Mouse (Mus musculus) cerebellum, postnatal 4 days (tissue): ENCODE measurements around the gene Zfp110.
"Not testable (repeated sequence)": the region's sequence is repeated elsewhere in the genome, so short reads cannot be mapped to it uniquely, and the experiment has no call there.

ENCODE experiments used
- DNase-seq, 2 experiments: peaks; one replicate each; pipeline ENCODE4 v3.0.0; 2022; ENCODE audit warnings: low spot score in 2 of 2, mixed read lengths in 1 of 2

Gene Zfp110

GRCm38 (mm10) chr7:12834162-12835120, at the start of gene Zfp110:
Gene Zfp110 (plus strand): TSS chr7:12834761.
- DNase-seq, result peak; percentile 54 to 79

DNA sequence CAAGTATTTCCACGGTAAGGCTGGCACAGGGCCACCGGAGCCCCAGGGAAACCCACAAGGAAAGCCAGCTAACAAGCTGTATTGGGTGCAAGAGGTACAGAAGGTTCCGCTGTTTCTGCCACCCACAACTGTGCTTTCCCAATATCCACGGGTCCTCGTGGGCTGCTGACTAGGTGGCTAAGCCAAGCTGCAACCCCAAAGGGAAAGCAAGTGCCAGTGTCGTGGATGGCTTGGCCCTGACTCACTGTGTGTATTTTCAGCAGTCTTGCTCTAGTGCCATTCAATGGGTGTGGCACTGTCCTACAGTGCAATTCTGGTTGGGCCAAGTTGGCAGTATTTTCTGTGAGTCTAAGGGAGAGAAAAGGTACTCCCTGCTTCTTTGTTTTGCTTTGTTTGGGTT, 47.2 kb upstream of the Zfp110 start:
- no peak for DNase-seq

GRCm38 (mm10) chr7:12788025-12788424, 46.5 kb upstream of the Zfp110 start:
- DNase-seq, result no peak

- DNase-seq, result not testable (repeated sequence)
These were observed 41.9 kb upstream of the Zfp110 start for GRCm38 (mm10) chr7:12792624-12793023.

DNA sequence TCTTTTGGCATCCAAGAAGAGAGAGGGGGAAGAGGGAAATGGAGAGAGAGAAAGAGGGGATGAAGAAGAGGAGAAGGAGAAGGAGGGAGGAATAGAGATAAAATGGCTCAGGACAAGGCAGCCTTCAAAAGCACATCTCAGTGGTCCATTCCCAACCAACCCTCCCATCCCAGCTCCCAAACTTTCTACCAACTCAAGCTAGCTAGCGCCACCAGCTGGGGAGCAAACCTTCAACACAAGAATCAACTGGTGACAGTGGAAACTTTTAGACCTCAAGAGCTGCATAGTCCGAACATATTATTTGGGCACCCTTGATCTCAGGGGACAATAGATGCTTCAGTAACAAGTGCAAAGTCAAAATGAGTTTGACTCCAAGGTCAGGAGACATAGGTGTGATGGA, 36.6 kb upstream of the Zfp110 start:
- DNase-seq, result no peak

DNA sequence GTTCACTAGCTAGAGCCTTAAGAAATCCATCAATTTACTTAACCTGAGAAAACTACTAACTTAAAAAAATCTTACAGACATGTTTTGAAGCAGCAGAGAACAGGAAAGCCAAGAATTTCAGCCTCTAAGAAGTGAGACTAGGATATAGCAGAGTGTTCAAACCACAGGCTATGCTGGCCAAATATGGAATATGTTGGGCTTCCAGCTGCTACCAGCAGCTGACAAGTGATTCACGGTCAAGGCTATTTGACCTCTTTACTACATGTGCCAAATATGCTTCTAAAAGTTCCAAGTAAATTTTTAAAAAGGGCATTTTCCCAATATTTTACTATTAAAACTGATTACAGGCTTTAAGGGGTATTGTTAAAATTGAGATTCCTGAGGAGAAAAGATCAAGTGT, 35.0 kb upstream of the Zfp110 start:
- no peak for DNase-seq

DNA sequence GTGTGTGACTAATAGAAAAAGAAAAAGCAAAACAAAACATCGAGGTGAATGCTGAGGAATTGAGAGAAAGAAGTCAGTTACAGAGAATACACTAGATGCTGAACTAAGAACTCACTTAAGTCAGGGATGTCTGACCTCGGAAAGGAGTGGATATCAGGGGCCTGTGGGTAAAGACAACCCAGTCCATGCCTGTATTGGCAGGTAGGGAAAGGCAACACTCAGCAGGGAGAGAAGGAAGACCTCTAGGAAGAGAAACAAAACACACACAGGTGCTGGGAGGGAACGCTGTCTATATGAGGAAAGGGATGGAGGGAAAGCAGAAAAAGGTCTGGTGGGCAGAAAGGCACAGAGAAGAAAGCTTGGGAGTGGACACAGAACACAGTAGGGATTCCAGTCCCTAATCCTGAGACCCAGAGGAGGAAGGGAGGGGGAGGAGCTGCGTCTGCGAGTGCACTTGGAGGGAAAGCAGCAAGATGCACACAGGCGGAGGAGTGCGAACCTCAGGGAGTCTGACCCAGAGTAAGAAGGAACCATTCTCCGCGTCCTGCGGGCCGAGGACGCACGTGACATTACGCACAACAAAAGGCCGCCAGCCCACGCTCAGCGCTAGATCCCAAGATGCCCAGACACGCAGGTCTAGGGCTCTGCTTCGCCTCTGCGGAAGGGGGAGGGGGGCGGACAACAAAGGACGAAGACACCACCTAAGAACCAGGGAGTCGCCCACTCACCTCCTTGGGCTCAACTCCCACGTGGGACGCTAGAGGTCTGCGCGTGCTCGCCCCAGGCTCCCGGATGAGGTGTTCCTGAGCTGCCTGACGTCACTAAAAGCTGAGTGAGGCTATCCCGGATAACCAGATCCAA, 31.5 kb upstream of the Zfp110 start, which contains the start of gene Zscan18:
Gene Zscan18 (minus strand): TSS at position 770 of the 861 bp plus-strand sequence.
- DNase-seq, result peak; percentile 49 to 74

DNA sequence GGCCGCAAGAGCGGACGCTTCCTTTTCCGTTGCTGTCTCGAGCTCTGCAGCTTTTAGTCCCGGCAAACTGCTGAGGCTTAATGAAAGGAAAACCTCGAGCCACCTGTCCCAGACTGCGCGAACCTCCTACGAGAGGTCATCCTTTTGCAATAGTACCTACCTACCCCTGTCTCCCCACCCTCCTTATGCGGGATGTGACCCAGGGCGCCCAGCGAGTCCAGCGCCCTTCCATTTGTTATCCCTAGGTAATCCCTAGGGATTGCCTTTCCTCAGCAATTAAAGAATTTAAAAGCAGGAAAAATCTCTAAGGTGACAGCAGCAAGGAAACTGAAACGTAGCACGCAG, 30.9 kb upstream of the Zfp110 start:
- no peak for DNase-seq

DNA sequence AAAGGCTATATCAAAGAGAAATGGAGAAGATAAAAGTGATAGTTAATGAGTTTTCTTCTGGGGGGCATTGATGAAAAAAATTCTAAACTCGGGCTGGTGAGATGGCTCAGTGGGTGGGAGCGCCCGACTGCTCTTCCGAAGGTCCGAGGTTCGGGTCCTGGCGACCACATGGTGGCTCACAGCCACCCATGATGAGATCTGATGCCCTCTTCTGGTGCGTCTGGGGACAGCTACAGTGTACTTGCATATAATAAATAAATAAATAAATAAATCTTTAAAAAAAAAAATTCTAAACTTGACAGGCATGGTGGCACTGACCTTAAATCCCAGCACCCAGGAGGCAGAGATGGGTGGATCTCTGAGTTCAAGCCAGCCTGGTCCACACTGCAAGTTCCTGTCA, 19.0 kb upstream of the Zfp110 start:
- no peak for DNase-seq

- peak; percentile 83 to 92 for DNase-seq
These were observed 15.9 kb upstream of the Zfp110 start, which contains the start of gene Zfp329 for GRCm38 (mm10) chr7:12818521-12819295. Gene Zfp329 (minus strand): TSS chr7:12818858.

DNA sequence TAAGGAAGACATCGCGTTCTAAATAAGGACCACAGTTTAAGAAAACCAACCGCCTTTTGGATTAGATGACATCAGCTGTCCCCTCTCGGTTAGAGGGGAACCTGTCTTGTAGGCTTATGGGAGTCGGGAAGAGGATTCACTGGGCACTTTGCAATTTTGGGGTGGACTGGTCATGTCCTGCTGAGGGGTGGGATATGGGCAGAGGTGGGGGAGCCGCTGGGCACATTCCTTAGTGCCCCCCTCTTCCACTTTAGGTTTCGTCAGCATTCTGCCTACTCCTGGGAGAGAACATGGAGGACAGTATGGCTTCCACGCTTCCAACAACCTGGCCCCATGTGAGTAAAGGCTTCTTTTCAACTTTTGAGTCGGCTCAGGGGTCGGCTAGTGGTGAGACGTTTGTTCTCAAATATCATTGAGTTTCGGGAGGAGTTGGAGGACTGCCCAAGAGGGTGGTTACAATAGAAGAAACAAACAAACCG, 671 bp downstream of the Zfp110 start:
- DNase-seq, result peak in 1 of 2 experiments; percentile 10

GRCm38 (mm10) chr7:12835779-12836178, 1.2 kb downstream of the Zfp110 start:
- DNase-seq, result no peak

GRCm38 (mm10) chr7:12874301-12874700, 39.7 kb downstream of the Zfp110 start:
- DNase-seq, result no peak

- DNase-seq, result no peak
These were observed 45.5 kb downstream of the Zfp110 start for GRCm38 (mm10) chr7:12880036-12880435.

DNA sequence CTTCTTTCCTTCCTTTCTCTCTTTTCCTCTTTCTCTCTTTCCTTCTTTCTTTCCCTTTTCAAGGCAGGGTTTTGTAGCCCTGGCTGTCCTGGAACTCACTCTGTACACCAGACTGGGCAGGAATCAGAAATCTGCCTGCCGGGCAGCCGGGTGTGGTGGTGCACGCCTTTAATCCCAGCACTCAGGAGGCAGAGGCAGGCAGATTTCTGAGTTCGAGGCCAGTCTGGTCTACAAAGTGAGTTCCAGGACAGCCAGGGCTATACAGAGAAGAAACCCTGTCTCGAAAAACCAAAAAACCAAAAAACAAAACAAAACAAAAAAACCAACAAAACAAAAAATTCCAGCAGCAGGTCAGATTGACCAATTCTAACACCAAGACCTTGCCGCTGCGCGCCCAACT, 45.9 kb downstream of the Zfp110 start:
- not testable (repeated sequence) for DNase-seq

- DNase-seq, result peak; percentile 90 to 95
These were observed 46.5 kb downstream of the Zfp110 start, which contains the start of gene Zfp128 for GRCm38 (mm10) chr7:12880911-12881660. Gene Zfp128 (plus strand): TSS chr7:12881177.

- DNase-seq, result no peak
These were observed 52.2 kb downstream of the Zfp110 start for GRCm38 (mm10) chr7:12886563-12887266.

- no peak for DNase-seq
These were observed 53.0 kb downstream of the Zfp110 start for GRCm38 (mm10) chr7:12887585-12887984.

GRCm38 (mm10) chr7:12890928-12891327, 56.4 kb downstream of the Zfp110 start:
- no peak for DNase-seq

- no peak for DNase-seq
These were observed 56.8 kb downstream of the Zfp110 start for GRCm38 (mm10) chr7:12891334-12891733.
